Mouse (Mus musculus): ENCODE data around the gene Col1a1. TPM values are rescaled to one million over a fixed set of nuclear protein-coding genes. Genes with fewer than 3 reads are reported as not detected.
A peak's percentile ranks its signal among the peaks of the same experiment; 100 is the strongest.

Col1a1 gene
- polyA plus RNA-seq, 1 experiment from 2014 or later = 163 TPM

- H3K4me3 ChIP-seq (ENCODE audit: low read depth, low read length) = peak overlapping the region; percentile 89
- no peaks in the 10 kb centered on the region for H3K27me3 ChIP-seq (ENCODE audit: control insufficient read depth, insufficient read depth, low read length)
- H3K4me1 ChIP-seq (replicated peaks; ENCODE audit: control insufficient read depth, insufficient read depth, low read length) = peaks cover 28% of the 10 kb centered on the region
- peak; percentile 26; the same call in 1 of the 2 replicates for ATAC-seq (replicated peaks; ENCODE audit: low FRiP score)
- WGBS = under 1% methylated on average over 98 of the region's 99 CpGs
- H3K36me3 ChIP-seq (ENCODE audit: control insufficient read depth, insufficient read depth, low read length) = peaks cover 6% of the 10 kb centered on the region; the same call in 1 of the 2 replicates
- DNase-seq (ENCODE audit: low spot score) = peak; percentile 74
- H3K27ac ChIP-seq (ENCODE audit: low read depth, low read length) = peak overlapping the region; percentile 81
- no peaks in the 10 kb centered on the region for H3K9me3 ChIP-seq (ENCODE audit: control insufficient read depth, low read length)
- H3K9ac ChIP-seq (ENCODE audit: low read length) = peak overlapping the region; percentile 94
- H3K4me2 ChIP-seq (ENCODE audit: low read depth, low read length, severe bottlenecking) = peak overlapping the region; percentile 99
Observed at GRCm38 (mm10) chr11:94991641-94992479, 55.8 kb downstream of the Col1a1 start.

- H3K9ac ChIP-seq (ENCODE audit: low read length) = peak overlapping the region; percentile 94
- peaks cover 7% of the 10 kb centered on the region; the same call in 1 of the 2 replicates for H3K36me3 ChIP-seq (ENCODE audit: control insufficient read depth, insufficient read depth, low read length)
- peak overlapping the region; percentile 99 for H3K4me2 ChIP-seq (ENCODE audit: low read depth, low read length, severe bottlenecking)
- ATAC-seq (replicated peaks; ENCODE audit: low FRiP score) = no peak
- peaks cover 28% of the 10 kb centered on the region for H3K4me1 ChIP-seq (replicated peaks; ENCODE audit: control insufficient read depth, insufficient read depth, low read length)
- 1% methylated on average over 20 of the region's 20 CpGs for WGBS
- H3K4me3 ChIP-seq (ENCODE audit: low read depth, low read length) = peak overlapping the region; percentile 89
- DNase-seq (ENCODE audit: low spot score) = no peak
- H3K27ac ChIP-seq (ENCODE audit: low read depth, low read length) = no peak overlapping the region
- no peaks in the 10 kb centered on the region for H3K9me3 ChIP-seq (ENCODE audit: control insufficient read depth, low read length)
- no peaks in the 10 kb centered on the region for H3K27me3 ChIP-seq (ENCODE audit: control insufficient read depth, insufficient read depth, low read length)
Observed at GRCm38 (mm10) chr11:94992480-94992753, 56.4 kb downstream of the Col1a1 start.

DNA sequence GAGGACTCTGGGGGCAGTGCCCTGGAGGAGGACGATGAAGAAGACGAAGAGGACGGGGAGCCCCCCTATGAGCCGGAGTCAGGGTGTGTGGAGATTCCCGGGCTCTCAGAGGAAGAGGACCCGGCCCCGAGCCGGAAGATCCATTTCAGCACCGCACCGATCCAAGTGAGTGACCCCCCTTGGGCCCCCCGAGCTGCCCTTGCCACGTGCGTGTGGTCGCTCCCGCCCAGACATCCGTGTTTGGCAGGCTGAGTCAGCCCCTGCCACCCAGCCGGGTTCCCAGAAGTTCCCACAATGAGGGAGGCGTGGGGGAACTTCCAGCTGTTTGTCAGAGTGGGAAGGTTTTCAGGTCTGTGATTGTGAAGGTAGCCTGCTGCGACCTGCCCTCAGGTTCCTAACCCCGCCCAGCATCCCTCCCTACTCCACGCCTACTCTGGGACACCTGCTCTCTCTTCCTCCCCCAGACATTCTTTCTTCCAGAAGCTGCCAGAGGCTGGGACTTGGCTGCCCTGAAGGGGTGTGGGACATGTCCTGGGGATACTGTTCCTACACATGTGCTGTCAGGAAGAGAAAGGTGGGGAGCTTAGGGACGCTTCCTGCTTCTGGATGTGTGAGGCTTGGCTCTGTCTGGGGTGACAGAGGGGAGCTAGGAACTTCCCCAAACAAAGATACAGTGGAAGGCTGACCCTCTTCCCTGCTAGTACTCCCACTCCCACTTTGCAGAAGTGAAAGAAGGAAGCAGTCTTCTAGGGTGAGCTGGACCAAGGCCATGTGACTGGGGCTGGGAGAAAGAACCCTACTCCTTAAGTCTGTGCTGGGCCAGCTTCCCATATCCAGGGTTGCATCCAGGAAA, 57.0 kb downstream of the Col1a1 start:
- peak overlapping the region; percentile 89 for H3K4me3 ChIP-seq (ENCODE audit: low read depth, low read length)
- H3K27ac ChIP-seq (ENCODE audit: low read depth, low read length) = no peak overlapping the region
- peaks cover 7% of the 10 kb centered on the region; the same call in 1 of the 2 replicates for H3K36me3 ChIP-seq (ENCODE audit: control insufficient read depth, insufficient read depth, low read length)
- DNase-seq (ENCODE audit: low spot score) = no peak
- H3K9ac ChIP-seq (ENCODE audit: low read length) = peak overlapping the region; percentile 94
- H3K27me3 ChIP-seq (ENCODE audit: control insufficient read depth, insufficient read depth, low read length) = no peaks in the 10 kb centered on the region
- H3K9me3 ChIP-seq (ENCODE audit: control insufficient read depth, low read length) = no peaks in the 10 kb centered on the region
- peaks cover 29% of the 10 kb centered on the region for H3K4me1 ChIP-seq (replicated peaks; ENCODE audit: control insufficient read depth, insufficient read depth, low read length)
- H3K4me2 ChIP-seq (ENCODE audit: low read depth, low read length, severe bottlenecking) = peak overlapping the region; percentile 99
- ATAC-seq (replicated peaks; ENCODE audit: low FRiP score) = no peak
- under 1% methylated on average over 20 of the region's 22 CpGs for WGBS

GRCm38 (mm10) chr11:94994208-94994814, 58.3 kb downstream of the Col1a1 start:
- Histone ChIP-seq H3K27ac (ENCODE audit: low read depth, low read length) (no peak overlapping the region), H3K4me1 (replicated peaks; ENCODE audit: control insufficient read depth, insufficient read depth, low read length) (peaks cover 24% of the 10 kb centered on the region), H3K4me2 (ENCODE audit: low read depth, low read length, severe bottlenecking) (peak overlapping the region; percentile 99), H3K9ac (ENCODE audit: low read length) (peak overlapping the region; percentile 17), H3K36me3 (ENCODE audit: control insufficient read depth, insufficient read depth, low read length) (peaks cover 7% of the 10 kb centered on the region; the same call in 1 of the 2 replicates), H3K27me3 (ENCODE audit: control insufficient read depth, insufficient read depth, low read length) (no peaks in the 10 kb centered on the region), H3K9me3 (ENCODE audit: control insufficient read depth, low read length) (no peaks in the 10 kb centered on the region), H3K4me3 (ENCODE audit: low read depth, low read length) (peak overlapping the region; percentile 89)
- WGBS = 65% methylated on average over 10 of the region's 10 CpGs
- ATAC-seq (replicated peaks; ENCODE audit: low FRiP score) (no peak), DNase-seq (ENCODE audit: low spot score) (no peak)

GRCm38 (mm10) chr11:94994947-94995772, 59.1 kb downstream of the Col1a1 start:
- Histone ChIP-seq H3K27ac (ENCODE audit: low read depth, low read length) (no peak overlapping the region), H3K27me3 (ENCODE audit: control insufficient read depth, insufficient read depth, low read length) (no peaks in the 10 kb centered on the region), H3K4me1 (replicated peaks; ENCODE audit: control insufficient read depth, insufficient read depth, low read length) (peaks cover 21% of the 10 kb centered on the region), H3K36me3 (ENCODE audit: control insufficient read depth, insufficient read depth, low read length) (peaks cover 7% of the 10 kb centered on the region; the same call in 1 of the 2 replicates), H3K9ac (ENCODE audit: low read length) (peak overlapping the region; percentile 27), H3K9me3 (ENCODE audit: control insufficient read depth, low read length) (no peaks in the 10 kb centered on the region), H3K4me3 (ENCODE audit: low read depth, low read length) (0 out of 2 replicates have a peak overlapping the region, but pooled peaks have one; percentile 5), H3K4me2 (ENCODE audit: low read depth, low read length, severe bottlenecking) (peak overlapping the region; percentile 99; the same call in 1 of the 2 replicates)
- no peak for DNase-seq (ENCODE audit: low spot score)
- 87% methylated on average over 11 of the region's 11 CpGs for WGBS
- ATAC-seq (replicated peaks; ENCODE audit: low FRiP score) = no peak

DNA sequence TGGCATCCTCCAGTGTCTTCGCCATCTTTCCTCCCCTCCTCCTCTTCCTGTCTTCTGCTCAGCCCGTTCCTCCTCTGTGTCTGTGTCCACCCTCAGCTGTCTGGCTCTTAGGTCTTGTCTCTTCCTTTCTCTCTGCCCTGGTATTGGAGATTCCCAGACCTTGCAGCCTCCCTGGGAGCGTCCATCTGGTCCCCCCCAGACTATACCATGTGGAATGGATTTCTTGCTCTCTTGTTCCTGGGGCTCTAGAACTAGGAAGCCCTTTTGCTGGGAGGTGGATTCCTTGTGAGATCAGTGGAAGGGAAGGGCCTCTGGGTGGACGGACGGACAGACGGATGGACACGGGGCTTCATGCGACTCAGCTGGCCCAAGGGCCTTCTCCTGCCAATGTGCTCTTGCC, 60.1 kb downstream of the Col1a1 start:
- no peak for ATAC-seq (replicated peaks; ENCODE audit: low FRiP score)
- no peaks in the 10 kb centered on the region for H3K27me3 ChIP-seq (ENCODE audit: control insufficient read depth, insufficient read depth, low read length)
- H3K9ac ChIP-seq (ENCODE audit: low read length) = no peak overlapping the region
- H3K36me3 ChIP-seq (ENCODE audit: control insufficient read depth, insufficient read depth, low read length) = peaks cover 7% of the 10 kb centered on the region; the same call in 1 of the 2 replicates
- no peak overlapping the region for H3K4me3 ChIP-seq (ENCODE audit: low read depth, low read length)
- no peaks in the 10 kb centered on the region for H3K9me3 ChIP-seq (ENCODE audit: control insufficient read depth, low read length)
- no peak overlapping the region for H3K4me2 ChIP-seq (ENCODE audit: low read depth, low read length, severe bottlenecking)
- DNase-seq (ENCODE audit: low spot score) = no peak
- no peak overlapping the region for H3K27ac ChIP-seq (ENCODE audit: low read depth, low read length)
- H3K4me1 ChIP-seq (replicated peaks; ENCODE audit: control insufficient read depth, insufficient read depth, low read length) = peaks cover 21% of the 10 kb centered on the region
- WGBS = 90% methylated on average over 8 of the region's 8 CpGs

GRCm38 (mm10) chr11:94996984-94997383, 61.0 kb downstream of the Col1a1 start:
- no peak for DNase-seq (ENCODE audit: low spot score)
- Histone ChIP-seq H3K4me2 (ENCODE audit: low read depth, low read length, severe bottlenecking) (0 out of 2 replicates have a peak overlapping the region, but pooled peaks have one; percentile 11), H3K4me1 (replicated peaks; ENCODE audit: control insufficient read depth, insufficient read depth, low read length) (peaks cover 21% of the 10 kb centered on the region), H3K27ac (ENCODE audit: low read depth, low read length) (no peak overlapping the region), H3K27me3 (ENCODE audit: control insufficient read depth, insufficient read depth, low read length) (no peaks in the 10 kb centered on the region), H3K9me3 (ENCODE audit: control insufficient read depth, low read length) (no peaks in the 10 kb centered on the region), H3K9ac (ENCODE audit: low read length) (no peak overlapping the region), H3K4me3 (ENCODE audit: low read depth, low read length) (no peak overlapping the region), H3K36me3 (ENCODE audit: control insufficient read depth, insufficient read depth, low read length) (peaks cover 8% of the 10 kb centered on the region; the same call in 1 of the 2 replicates)
- no peak for ATAC-seq (replicated peaks; ENCODE audit: low FRiP score)
- WGBS = 93% methylated on average over 6 of the region's 6 CpGs

All from forebrain, embryonic 11.5 days (tissue).